Mouse (Mus musculus) brain, embryonic 14.5 days (tissue): ENCODE results near the gene Spag9.

Source experiments
- CTCF ChIP-seq: fragments of 200-500 bp; IDR thresholded peaks from 2 replicates; pipeline ENCODE4 v1.5.1; 2012; ENCODE audit warnings: inconsistent platforms, mild to moderate bottlenecking, moderate library complexity, borderline replicate concordance; ENCODE audit not compliant: insufficient read depth, insufficient read length; ENCODE audit errors: extremely low read depth
- POLR2A ChIP-seq: fragments of 200-500 bp; IDR thresholded peaks from 2 replicates; pipeline ENCODE4 v1.6.1; 2012; ENCODE audit warnings: mild to moderate bottlenecking, inconsistent platforms, borderline replicate concordance; ENCODE audit not compliant: poor library complexity, insufficient read depth, insufficient read length, severe bottlenecking; ENCODE audit errors: extremely low read depth

- TF ChIP-seq POLR2A (no peak), CTCF (no peak)
Observed at GRCm38 (mm10) chr11:94137326-94138061, 141.6 kb downstream of the Spag9 start.
